Mouse (Mus musculus) spleen, adult 2 months (tissue): ENCODE measurements at regions not wholly inside any gene's neighbourhood (a gene's known extent, or its start where the extent isn't known, plus 50 kb on each side); places are given as distances from the start of the nearest gene placed in this dataset.

Experiments
- CTCF ChIP-seq: fragments of 200-500 bp; IDR thresholded peaks from 2 replicates; pipeline ENCODE4 v1.5.1; 2011; ENCODE audit warnings: mild to moderate bottlenecking, inconsistent platforms; ENCODE audit not compliant: insufficient read depth, insufficient read length, insufficient replicate concordance; ENCODE audit errors: extremely low read depth
- POLR2A ChIP-seq: fragments of 200-500 bp; IDR thresholded peaks from 2 replicates; pipeline ENCODE4 v1.6.1; 2011; ENCODE audit warnings: low read depth, low read length, inconsistent platforms

DNA sequence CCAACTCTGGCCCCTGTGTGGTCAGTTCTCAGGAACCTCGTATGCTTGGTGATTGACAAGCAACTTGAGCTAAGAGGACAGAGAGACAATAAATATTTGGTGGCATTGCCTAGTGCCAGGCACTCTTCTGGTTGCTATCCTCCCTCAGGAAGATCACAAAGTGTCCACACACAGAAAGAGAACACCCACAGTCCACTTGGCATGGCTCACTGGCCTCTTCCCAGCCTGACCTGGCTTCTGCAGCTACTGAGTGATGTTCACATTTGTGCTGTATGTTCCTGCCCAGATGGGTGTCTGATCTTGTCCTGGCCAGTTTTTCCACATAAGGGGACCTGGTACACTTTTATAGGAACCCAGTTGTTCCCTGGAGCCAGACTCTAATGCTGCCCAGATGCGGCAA is 136.8 kb upstream of the Zfp703 start:
- no peak for TF ChIP-seq CTCF
- TF ChIP-seq POLR2A: no peak
